Mouse (Mus musculus) neural tube, embryonic 14.5 days (tissue): Measurements from ENCODE around the gene Erich3. TPM values are rescaled to one million over a fixed set of nuclear protein-coding genes. Genes with fewer than 3 reads are reported as not detected.

ENCODE experiments used
- ATAC-seq: fragments of 200-750 bp; cut with Nextera tagmentation; 2 replicates; pipeline ENCODE4 v1.8.0; 2017; ENCODE audit warnings: low read depth, mild to moderate bottlenecking, moderate TSS enrichment, moderate library complexity
- H3K27ac ChIP-seq: fragments of 300-500 bp; sonication (generic); 2 replicates; pipeline ENCODE4 v1.5.1; 2014; ENCODE audit warnings: low read depth, mild to moderate bottlenecking, control low read depth, low read length, moderate library complexity, mixed read lengths
- H3K27me3 ChIP-seq: fragments of 300-500 bp; sonication (generic); 2 replicates; pipeline ENCODE4 v1.6.1; 2014; ENCODE audit warnings: low read length; ENCODE audit not compliant: control insufficient read depth, insufficient read depth
- H3K36me3 ChIP-seq: fragments of 300-500 bp; sonication (generic); 2 replicates; pipeline ENCODE4 v1.6.1; 2014; ENCODE audit warnings: low read length, mixed read lengths; ENCODE audit not compliant: control insufficient read depth, insufficient read depth
- H3K4me1 ChIP-seq: fragments of 300-500 bp; sonication (generic); 2 replicates; pipeline ENCODE4 v1.6.1; 2014; ENCODE audit warnings: low read length; ENCODE audit not compliant: control insufficient read depth, insufficient read depth
- H3K4me2 ChIP-seq: fragments of 300-500 bp; sonication (generic); 2 replicates; pipeline ENCODE4 v1.6.1; 2014; ENCODE audit warnings: mild to moderate bottlenecking, low read depth, low read length, control low read depth
- H3K4me3 ChIP-seq: fragments of 300-500 bp; sonication (generic); 2 replicates; pipeline ENCODE4 v1.5.1; 2014; ENCODE audit warnings: low read depth, low read length, control low read depth, mixed read lengths
- H3K9ac ChIP-seq: fragments of 300-500 bp; sonication (generic); replicated peaks from 2 replicates; pipeline ENCODE4 v1.6.1; 2014; ENCODE audit warnings: low read depth, mild to moderate bottlenecking, control low read depth, low read length, mixed read lengths
- H3K9me3 ChIP-seq: fragments of 300-500 bp; sonication (generic); 2 replicates; pipeline ENCODE4 v1.6.1; 2016; ENCODE audit warnings: low read length; ENCODE audit not compliant: control insufficient read depth
- WGBS: fragments of 180-500 bp; shearing (Covaris S2); extraction: QIAGEN DNeasy Blood & Tissue Kit; methylation state at CpG from one replicate; pipeline ENCODE4 v1.1.7; 2014; 5-methylcytosine and 5-hydroxymethylcytosine counted together
- polyA plus RNA-seq: library from polyadenylated mRNA; unstranded; fragments of >200 nt; fragmentation: Nextera tagmentation; extraction: Ambion mirVana; gene quantifications from 2 replicates; pipeline ENCODE4 v1.2.1, GENCODE M21; 2014

The Erich3 gene
- polyA plus RNA-seq, 1 experiment from 2014 or later, result 2.0 TPM

- Histone ChIP-seq H3K9me3 (no peaks in the 10 kb centered on the region), H3K36me3 (no peaks in the 10 kb centered on the region), H3K4me2 (no peak overlapping the region), H3K4me3 (no peak overlapping the region), H3K27me3 (no peaks in the 10 kb centered on the region), H3K4me1 (peaks cover 12% of the 10 kb centered on the region; the same call in 1 of the 2 replicates), H3K27ac (peak overlapping the region; percentile 60), H3K9ac (no peak overlapping the region)
- ATAC-seq, result peak; percentile 79
- WGBS, result 18% methylated on average over 7 of the region's 7 CpGs
Observed at GRCm38 (mm10) chr3:154806626-154807025, 143.0 kb downstream of the Erich3 start.

- 57% methylated on average over 7 of the region's 7 CpGs for WGBS
- ATAC-seq, result no peak
- no peaks in the 10 kb centered on the region for H3K9me3 ChIP-seq
- no peaks in the 10 kb centered on the region for H3K36me3 ChIP-seq
- H3K9ac ChIP-seq, result no peak overlapping the region
- H3K4me3 ChIP-seq, result no peak overlapping the region
- H3K4me1 ChIP-seq, result peaks cover 12% of the 10 kb centered on the region; the same call in 1 of the 2 replicates
- no peak overlapping the region for H3K4me2 ChIP-seq
- no peak overlapping the region for H3K27ac ChIP-seq
- no peaks in the 10 kb centered on the region for H3K27me3 ChIP-seq
Observed at GRCm38 (mm10) chr3:154810273-154810870, 146.7 kb downstream of the Erich3 start.

GRCm38 (mm10) chr3:154811281-154811680, 147.6 kb downstream of the Erich3 start:
- H3K36me3 ChIP-seq, result no peaks in the 10 kb centered on the region
- no peak overlapping the region for H3K4me2 ChIP-seq
- no peaks in the 10 kb centered on the region for H3K9me3 ChIP-seq
- peaks cover 9% of the 10 kb centered on the region; the same call in 1 of the 2 replicates for H3K4me1 ChIP-seq
- no peak overlapping the region for H3K9ac ChIP-seq
- 32% methylated on average over 9 of the region's 9 CpGs for WGBS
- no peaks in the 10 kb centered on the region for H3K27me3 ChIP-seq
- no peak overlapping the region for H3K27ac ChIP-seq
- no peak for ATAC-seq
- no peak overlapping the region for H3K4me3 ChIP-seq

- Histone ChIP-seq H3K27me3 (no peaks in the 10 kb centered on the region), H3K4me3 (no peak overlapping the region), H3K9me3 (no peaks in the 10 kb centered on the region), H3K4me1 (peaks cover 6% of the 10 kb centered on the region; the same call in 1 of the 2 replicates), H3K36me3 (no peaks in the 10 kb centered on the region), H3K27ac (no peak overlapping the region), H3K4me2 (no peak overlapping the region), H3K9ac (no peak overlapping the region)
- WGBS, result 74% methylated on average over 9 of the region's 9 CpGs
- ATAC-seq, result no peak
Observed at GRCm38 (mm10) chr3:154811833-154812232, 148.2 kb downstream of the Erich3 start.

- peaks cover 12% of the 10 kb centered on the region; the same call in 1 of the 2 replicates for H3K4me1 ChIP-seq
- WGBS, result 65% methylated on average over 1 of the region's 1 CpGs
- no peak for ATAC-seq
Observed at GRCm38 (mm10) chr3:154812893-154813292, 149.2 kb downstream of the Erich3 start.

GRCm38 (mm10) chr3:154815606-154816005, 151.9 kb downstream of the Erich3 start:
- Histone ChIP-seq H3K36me3 (no peaks in the 10 kb centered on the region), H3K4me3 (no peak overlapping the region), H3K27ac (no peak overlapping the region), H3K9ac (no peak overlapping the region), H3K4me2 (no peak overlapping the region), H3K4me1 (peaks cover 12% of the 10 kb centered on the region; the same call in 1 of the 2 replicates), H3K9me3 (no peaks in the 10 kb centered on the region), H3K27me3 (no peaks in the 10 kb centered on the region)
- WGBS, result 40% methylated on average over 2 of the region's 2 CpGs
- no peak for ATAC-seq

More at GRCm38 (mm10) chr3:154812893-154813292, 149.2 kb downstream of the Erich3 start:
- H3K27me3 ChIP-seq, result no peaks in the 10 kb centered on the region
- H3K9ac ChIP-seq, result no peak overlapping the region
- no peaks in the 10 kb centered on the region for H3K9me3 ChIP-seq
- no peak overlapping the region for H3K27ac ChIP-seq
- no peaks in the 10 kb centered on the region for H3K36me3 ChIP-seq
- no peak overlapping the region for H3K4me3 ChIP-seq
- no peak overlapping the region for H3K4me2 ChIP-seq

GRCm38 (mm10) chr3:154816231-154816630, 152.6 kb downstream of the Erich3 start:
- no peak overlapping the region for H3K9ac ChIP-seq
- H3K36me3 ChIP-seq, result no peaks in the 10 kb centered on the region
- no peak overlapping the region for H3K4me2 ChIP-seq
- no peak overlapping the region for H3K4me3 ChIP-seq
- H3K9me3 ChIP-seq, result no peaks in the 10 kb centered on the region
- no peak overlapping the region for H3K27ac ChIP-seq
- ATAC-seq, result no peak
- WGBS, result 74% methylated on average over 3 of the region's 3 CpGs
- H3K4me1 ChIP-seq, result peaks cover 10% of the 10 kb centered on the region; the same call in 1 of the 2 replicates
- H3K27me3 ChIP-seq, result no peaks in the 10 kb centered on the region

- Histone ChIP-seq H3K4me3 (peak overlapping the region; percentile 15; the same call in 1 of the 2 replicates), H3K9me3 (no peaks in the 10 kb centered on the region), H3K36me3 (no peaks in the 10 kb centered on the region), H3K9ac (peak overlapping the region; percentile 41; the same call in 1 of the 2 replicates), H3K27me3 (no peaks in the 10 kb centered on the region), H3K27ac (0 out of 2 replicates have a peak overlapping the region, but pooled peaks have one; percentile 12), H3K4me2 (peak overlapping the region; percentile 43), H3K4me1 (peaks cover 10% of the 10 kb centered on the region; the same call in 1 of the 2 replicates)
- ATAC-seq, result peak; percentile 81
- WGBS, result 34% methylated on average over 19 of the region's 19 CpGs
Observed at GRCm38 (mm10) chr3:154816801-154817625, 153.4 kb downstream of the Erich3 start.
